Mouse (Mus musculus) lung, adult 2 months (tissue): ENCODE measurements around the gene Myg1.

ENCODE experiments used
- CTCF ChIP-seq: fragments of 200-500 bp; IDR thresholded peaks from 2 replicates; pipeline ENCODE4 v1.5.1; 2011; ENCODE audit warnings: mild to moderate bottlenecking, low read length, control low read depth; ENCODE audit not compliant: insufficient read depth
- POLR2A ChIP-seq: fragments of 200-500 bp; IDR thresholded peaks from 2 replicates; pipeline ENCODE4 v1.6.1; 2011; ENCODE audit warnings: low read depth, mild to moderate bottlenecking, control low read depth, low read length, borderline replicate concordance; ENCODE audit errors: extremely low read depth

- TF ChIP-seq CTCF (no peak), POLR2A (no peak)
Measured at GRCm38 (mm10) chr15:102356501-102357325, 25.2 kb downstream of the Myg1 start.
